Mouse (Mus musculus) MEL (cell line): Measurements from ENCODE around the gene Kif1bp. TPM values are rescaled to one million over a fixed set of nuclear protein-coding genes. Genes with fewer than 3 reads are reported as not detected.

Experiments used
- DNase-seq: peaks from one replicate; pipeline ENCODE4 v3.0.0; 2011; ENCODE audit warnings: low read depth, low spot score
- H3K27ac ChIP-seq: 2 replicates; pipeline ENCODE4 v1.5.1; 2012; ENCODE audit warnings: low read depth, mild to moderate bottlenecking, control low read depth, low read length, moderate library complexity; ENCODE audit not compliant: control insufficient read depth
- H3K27me3 ChIP-seq, 2 experiments: fragments of 150-350 bp in 1 of 2; sonication (generic) in 1 of 2; 2 replicates each; pipeline ENCODE4 v1.6.1; 2012; ENCODE audit warnings: low read length in 2 of 2, mild to moderate bottlenecking in 2 of 2, improper control_type of control experiment in 1 of 2, moderate library complexity in 1 of 2; ENCODE audit not compliant: insufficient read depth in 2 of 2, control insufficient read depth in 1 of 2
- H3K36me3 ChIP-seq, 2 experiments: 2 replicates each; pipeline ENCODE4 v1.6.1; 2012 to 2014; ENCODE audit warnings: low read length in 2 of 2, improper control_type of control experiment in 1 of 2, inconsistent platforms in 1 of 2, mild to moderate bottlenecking in 1 of 2; ENCODE audit not compliant: insufficient read depth in 2 of 2, control insufficient read depth in 1 of 2
- H3K4me1 ChIP-seq, 2 experiments: fragments of 150-350 bp in 1 of 2; sonication (generic) in 1 of 2; 2 replicates each; pipeline ENCODE4 v1.6.1; 2012; ENCODE audit warnings: low read length in 2 of 2, improper control_type of control experiment in 1 of 2, mild to moderate bottlenecking in 1 of 2; ENCODE audit not compliant: insufficient read depth in 2 of 2, control insufficient read depth in 1 of 2
- H3K4me3 ChIP-seq, 2 experiments: fragments of 150-350 bp in 1 of 2; sonication (generic) in 1 of 2; 2 replicates each; pipeline ENCODE4 v1.5.1; 2012; ENCODE audit warnings: low read depth in 2 of 2, low read length in 2 of 2, mild to moderate bottlenecking in 2 of 2, moderate library complexity in 2 of 2, control low read depth in 1 of 2, improper control_type of control experiment in 1 of 2; ENCODE audit not compliant: control insufficient read depth in 1 of 2, insufficient read depth in 1 of 2
- H3K79me2 ChIP-seq: 2 replicates; pipeline ENCODE4 v1.6.1; 2012; ENCODE audit warnings: mild to moderate bottlenecking, low read length, moderate library complexity; ENCODE audit not compliant: control insufficient read depth, poor library complexity, insufficient read depth
- H3K9ac ChIP-seq: 2 replicates; pipeline ENCODE4 v1.6.1; 2012; ENCODE audit warnings: low read depth, mild to moderate bottlenecking, control low read depth, low read length, moderate library complexity; ENCODE audit not compliant: control insufficient read depth, poor library complexity, severe bottlenecking
- H3K9me3 ChIP-seq: fragments of 150-350 bp; sonication (generic); replicated peaks from 2 replicates; pipeline ENCODE4 v1.6.1; 2012; ENCODE audit warnings: mild to moderate bottlenecking, low read length, improper control_type of control experiment, moderate library complexity; ENCODE audit not compliant: insufficient read depth
- BHLHE40 ChIP-seq: IDR thresholded peaks from 2 replicates; pipeline ENCODE4 v1.6.1; 2012; ENCODE audit warnings: low read depth, mild to moderate bottlenecking, inconsistent platforms, low read length, improper control_type of control experiment, borderline replicate concordance
- CHD2 ChIP-seq: IDR thresholded peaks from 2 replicates; pipeline ENCODE4 v1.6.1; 2011; ENCODE audit warnings: low read length, improper control_type of control experiment
- CTCF ChIP-seq, 3 experiments: IDR thresholded peaks in 2 of 3; conservative IDR thresholded peaks in 1 of 3; 2 replicates each; pipeline ENCODE4 v1.5.1; 2011 to 2012; ENCODE audit warnings: low read length in 3 of 3, low read depth in 2 of 3, mild to moderate bottlenecking in 2 of 3, improper control_type of control experiment in 1 of 3, inconsistent platforms in 1 of 3, mixed read lengths in 1 of 3, moderate library complexity in 1 of 3; ENCODE audit not compliant: control insufficient read depth in 1 of 3, insufficient read depth in 1 of 3, poor library complexity in 1 of 3, severe bottlenecking in 1 of 3
- E2F4 ChIP-seq: IDR thresholded peaks from 2 replicates; pipeline ENCODE4 v1.6.1; 2011; ENCODE audit warnings: low read depth, low read length, improper control_type of control experiment, borderline replicate concordance
- ELF1 ChIP-seq: IDR thresholded peaks from 2 replicates; pipeline ENCODE4 v1.6.1; 2014; ENCODE audit warnings: low read depth, mild to moderate bottlenecking, inconsistent platforms, low read length, improper control_type of control experiment, moderate library complexity
- EP300 ChIP-seq, 2 experiments: IDR thresholded peaks; 2 replicates each; pipeline ENCODE4 v1.6.1; 2011; ENCODE audit warnings: improper control_type of control experiment in 2 of 2, low read length in 2 of 2, low read depth in 1 of 2, mild to moderate bottlenecking in 1 of 2
- GATA1 ChIP-seq: IDR thresholded peaks from 2 replicates; pipeline ENCODE4 v1.6.1; 2011; ENCODE audit warnings: low read depth, low read length, improper control_type of control experiment
- HCFC1 ChIP-seq: IDR thresholded peaks from 2 replicates; pipeline ENCODE4 v1.6.1; 2012; ENCODE audit warnings: low read depth, mild to moderate bottlenecking, inconsistent platforms, low read length, improper control_type of control experiment, moderate library complexity
- JUND ChIP-seq: IDR thresholded peaks from 2 replicates; pipeline ENCODE4 v1.6.1; 2011; ENCODE audit warnings: low read depth, mild to moderate bottlenecking, improper control_type of control experiment, low read length
- KAT2A ChIP-seq: conservative IDR thresholded peaks from 2 replicates; pipeline ENCODE4 v1.6.1; 2012; ENCODE audit warnings: low read depth, low read length, improper control_type of control experiment, inconsistent platforms
- MEF2A ChIP-seq: IDR thresholded peaks from 2 replicates; pipeline ENCODE4 v1.6.1; 2014; ENCODE audit warnings: low read depth, mild to moderate bottlenecking, inconsistent platforms, low read length, improper control_type of control experiment; ENCODE audit not compliant: poor library complexity, insufficient replicate concordance, severe bottlenecking; ENCODE audit errors: extremely low read depth
- MYB ChIP-seq: IDR thresholded peaks from 2 replicates; pipeline ENCODE4 v1.6.1; 2011; ENCODE audit warnings: mild to moderate bottlenecking, low read depth, low read length, improper control_type of control experiment
- MYC ChIP-seq: IDR thresholded peaks from 2 replicates; pipeline ENCODE4 v1.6.1; 2011; ENCODE audit warnings: low read depth, mild to moderate bottlenecking, low read length, improper control_type of control experiment, moderate library complexity
- NELFE ChIP-seq: IDR thresholded peaks from 2 replicates; pipeline ENCODE4 v1.6.1; 2011; ENCODE audit warnings: low read depth, low read length, improper control_type of control experiment
- NRF1 ChIP-seq: IDR thresholded peaks from 2 replicates; pipeline ENCODE4 v1.6.1; 2014; ENCODE audit warnings: low read depth, mild to moderate bottlenecking, inconsistent platforms, low read length, improper control_type of control experiment, moderate library complexity; ENCODE audit not compliant: poor library complexity, insufficient read depth, severe bottlenecking
- POLR2A ChIP-seq, 2 experiments: IDR thresholded peaks; 2 replicates each; pipeline ENCODE4 v1.6.1; 2011 to 2012; ENCODE audit warnings: low read length in 2 of 2, mild to moderate bottlenecking in 2 of 2, control low read depth in 1 of 2, improper control_type of control experiment in 1 of 2, low read depth in 1 of 2, moderate library complexity in 1 of 2; ENCODE audit not compliant: control insufficient read depth in 1 of 2, insufficient read depth in 1 of 2, poor library complexity in 1 of 2
- POLR2AphosphoS2 ChIP-seq: IDR thresholded peaks from 2 replicates; pipeline ENCODE4 v1.6.1; 2011; ENCODE audit warnings: low read length, improper control_type of control experiment
- POLR2AphosphoS5 ChIP-seq: IDR thresholded peaks from 2 replicates; pipeline ENCODE4 v1.6.1; 2012; ENCODE audit warnings: low read depth, borderline replicate concordance, mild to moderate bottlenecking, inconsistent platforms, low read length, moderate library complexity, mixed read lengths
- RAD21 ChIP-seq: IDR thresholded peaks from 2 replicates; pipeline ENCODE4 v1.6.1; 2011; ENCODE audit warnings: mild to moderate bottlenecking, low read depth, low read length, improper control_type of control experiment
- RCOR1 ChIP-seq: IDR thresholded peaks from 2 replicates; pipeline ENCODE4 v1.6.1; 2012; ENCODE audit warnings: low read depth, mild to moderate bottlenecking, inconsistent platforms, low read length, improper control_type of control experiment
- SMC3 ChIP-seq: IDR thresholded peaks from 2 replicates; pipeline ENCODE4 v1.6.1; 2011; ENCODE audit warnings: low read depth, low read length, improper control_type of control experiment
- TAL1 ChIP-seq: IDR thresholded peaks from 2 replicates; pipeline ENCODE4 v1.6.1; 2012; ENCODE audit warnings: mild to moderate bottlenecking, inconsistent platforms, low read length, moderate library complexity, mixed read lengths
- TBP ChIP-seq: IDR thresholded peaks from 2 replicates; pipeline ENCODE4 v1.8.0; 2011; ENCODE audit warnings: low read depth, low read length, improper control_type of control experiment
- TCF12 ChIP-seq: IDR thresholded peaks from 2 replicates; pipeline ENCODE4 v1.6.1; 2014; ENCODE audit warnings: low read depth, mild to moderate bottlenecking, inconsistent platforms, low read length, improper control_type of control experiment, moderate library complexity
- UBTF ChIP-seq: IDR thresholded peaks from 2 replicates; pipeline ENCODE4 v1.6.1; 2012; ENCODE audit warnings: low read depth, mild to moderate bottlenecking, inconsistent platforms, low read length, improper control_type of control experiment, moderate library complexity, borderline replicate concordance; ENCODE audit not compliant: insufficient read depth
- USF1 ChIP-seq: IDR thresholded peaks from 2 replicates; pipeline ENCODE4 v1.6.1; 2014; ENCODE audit warnings: low read depth, mild to moderate bottlenecking, inconsistent platforms, low read length, improper control_type of control experiment, moderate library complexity
- USF2 ChIP-seq, 2 experiments: IDR thresholded peaks; 2 replicates each; pipeline ENCODE4 v1.6.1; 2011 to 2012; ENCODE audit warnings: improper control_type of control experiment in 2 of 2, low read length in 2 of 2, borderline replicate concordance in 1 of 2, inconsistent platforms in 1 of 2, low read depth in 1 of 2, mild to moderate bottlenecking in 1 of 2; ENCODE audit not compliant: insufficient read depth in 1 of 2
- ZC3H11A ChIP-seq: IDR thresholded peaks from 2 replicates; pipeline ENCODE4 v1.6.1; 2012; ENCODE audit warnings: low read depth, mild to moderate bottlenecking, inconsistent platforms, low read length, improper control_type of control experiment
- ZKSCAN1 ChIP-seq: IDR thresholded peaks from 2 replicates; pipeline ENCODE4 v1.6.1; 2012; ENCODE audit warnings: low read depth, mild to moderate bottlenecking, inconsistent platforms, low read length, improper control_type of control experiment, moderate library complexity
- ZMIZ1 ChIP-seq: IDR thresholded peaks from 2 replicates; pipeline ENCODE4 v1.6.1; 2012; ENCODE audit warnings: low read depth, mild to moderate bottlenecking, inconsistent platforms, low read length, improper control_type of control experiment, moderate library complexity
- ZNF384 ChIP-seq: IDR thresholded peaks from 2 replicates; pipeline ENCODE4 v1.6.1; 2012; ENCODE audit warnings: low read depth, mild to moderate bottlenecking, inconsistent platforms, low read length, improper control_type of control experiment
- polyA plus RNA-seq, 2 experiments: library from polyadenylated mRNA; stranded (reverse) in 1 of 2; unstranded in 1 of 2; fragments of >175 nt in 1 of 2; fragments of >200 nt in 1 of 2; gene quantifications; 2 replicates each; pipeline versions ENCODE4 v1.2.1 to v1.2.4; 2012; ENCODE audit warnings: low replicate concordance in 2 of 2, low read depth in 1 of 2; ENCODE audit not compliant: insufficient read length in 2 of 2, insufficient read depth in 1 of 2, missing spikeins in 1 of 2
- total RNA-seq: library from RNA; depleted of rRNA; stranded (reverse); fragments of 300-350 nt; gene quantifications from 2 replicates; pipeline ENCODE4 v1.2.3, GENCODE M21; 2012

Gene Kif1bp
- total and polyA plus RNA-seq, 3 experiments, result 17.3 to 177 (median 24.7) TPM

DNA sequence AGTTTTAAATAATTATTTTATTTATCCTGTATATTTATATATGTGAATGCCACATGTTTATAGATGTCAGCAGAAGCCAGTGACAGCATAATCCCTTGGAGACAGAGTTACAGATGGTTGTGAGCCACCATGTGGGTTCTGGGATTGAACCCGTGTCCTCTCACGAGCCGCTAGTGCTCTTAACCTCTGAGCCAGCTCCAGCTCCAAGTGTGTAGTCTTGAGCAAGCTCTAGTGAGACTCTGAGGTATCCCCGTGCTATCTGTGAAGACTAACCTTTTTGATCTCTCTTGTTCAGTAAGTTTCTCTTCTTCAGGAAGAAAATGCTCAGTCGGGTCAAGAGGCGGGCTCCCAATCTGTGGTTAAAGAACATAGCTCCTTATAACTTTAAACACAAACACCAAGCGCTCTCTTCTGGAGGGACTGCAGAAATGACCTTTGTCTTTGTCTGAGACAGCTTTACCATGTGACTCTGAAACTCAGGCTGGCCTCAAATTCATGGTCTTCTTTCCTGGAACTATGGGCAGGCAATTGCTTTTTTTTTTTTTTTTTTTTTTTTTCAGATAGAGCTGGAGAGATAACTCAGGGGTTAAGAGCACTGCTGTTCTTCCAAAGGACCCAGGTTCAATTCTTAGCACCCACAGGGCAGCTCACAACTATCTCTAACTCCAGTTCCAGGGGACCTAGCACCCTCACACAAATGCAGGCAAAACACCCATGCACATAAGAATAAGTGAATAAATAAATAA, 8.0 kb downstream of the Kif1bp start (continued):
- TF ChIP-seq HCFC1, result no peak
- no peak for TF ChIP-seq MYB
- no peak for TF ChIP-seq NELFE
- TF ChIP-seq E2F4, result no peak
- TF ChIP-seq GATA1, result 0 out of 2 replicates have a peak, but pooled peaks have one; percentile 21
- no peak for TF ChIP-seq JUND
- no peak for TF ChIP-seq KAT2A
- TF ChIP-seq ZMIZ1, result no peak
- peak in 1 of 2 experiments; percentile 27; a peak in 1 of 4 replicates for TF ChIP-seq EP300 (IDR thresholded peaks at IDR 0.05; ENCODE audit: low read depth in 1 of 2, low read length in 2 of 2)
- TF ChIP-seq RCOR1, result no peak
- TF ChIP-seq, all 39 proteins: peak for 8

DNA sequence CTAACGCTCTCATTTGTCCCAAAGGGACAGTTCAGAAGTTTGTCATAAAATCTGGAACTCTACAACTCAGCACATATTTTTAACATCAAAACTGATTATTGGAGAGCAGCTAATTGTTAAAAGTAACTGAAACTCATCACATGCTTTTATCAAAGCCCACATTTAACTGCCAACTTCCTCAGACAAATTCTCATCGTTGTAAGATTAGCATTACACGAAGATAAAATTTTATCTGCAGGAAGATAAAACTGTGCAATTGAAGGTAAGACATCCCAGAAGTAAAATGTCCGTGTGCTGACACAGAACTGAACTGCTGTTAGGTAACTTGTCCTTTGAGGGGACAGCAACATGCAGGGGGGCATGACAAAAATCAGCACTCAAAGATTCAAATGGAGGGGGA, 9.4 kb downstream of the Kif1bp start:
- no peaks in the 10 kb centered on the region for H3K9me3 ChIP-seq
- peak; percentile 60 for DNase-seq
- no peaks in the 10 kb centered on the region for H3K27me3 ChIP-seq
- H3K4me3 ChIP-seq, result no peak overlapping the region
- peaks cover 21 to 28% of the 10 kb centered on the region in 2 experiments for H3K4me1 ChIP-seq
- peak overlapping the region; percentile 10; the same call in 1 of the 2 replicates for H3K9ac ChIP-seq
- peaks cover 2% of the 10 kb centered on the region; the same call in 1 of the 2 replicates for H3K79me2 ChIP-seq
- H3K27ac ChIP-seq, result peak overlapping the region; percentile 66
- H3K36me3 ChIP-seq, result peaks cover 28 to 42% of the 10 kb centered on the region in 2 experiments
- TF ChIP-seq BHLHE40 (peak; percentile 66; the same call in 1 of the 2 replicates), EP300 (IDR thresholded peaks at IDR 0.05; ENCODE audit: low read depth in 1 of 2, low read length in 2 of 2) (peak; percentile 99), ZKSCAN1 (no peak), RCOR1 (peak; percentile 92), POLR2A (IDR thresholded peaks at IDR 0.05; ENCODE audit: control insufficient read depth in 1 of 2, insufficient read depth in 1 of 2, low read depth in 1 of 2, low read length in 2 of 2, poor library complexity in 1 of 2) (no peak), HCFC1 (peak; percentile 46), UBTF (no peak), MYC (peak; percentile 59; the same call in 1 of the 2 replicates), KAT2A (0 out of 2 replicates have a peak, but pooled peaks have one; percentile 47), TBP (no peak), MEF2A (peak; percentile 83), SMC3 (no peak), POLR2AphosphoS2 (no peak), GATA1 (peak; percentile 99), ZMIZ1 (no peak), RAD21 (no peak), CHD2 (peak; percentile 17; the same call in 1 of the 2 replicates), TAL1 (no peak), NRF1 (no peak), ELF1 (no peak), JUND (no peak), NELFE (no peak), USF2 (IDR thresholded peaks at IDR 0.05; ENCODE audit: borderline replicate concordance in 1 of 2, insufficient read depth in 1 of 2, low read depth in 1 of 2, low read length in 2 of 2) (no peak), USF1 (peak; percentile 55), TCF12 (peak; percentile 97), POLR2AphosphoS5 (no peak), ZC3H11A (no peak), ZNF384 (peak; percentile 69; the same call in 1 of the 2 replicates), MYB (peak; percentile 99), CTCF (IDR thresholded peaks at IDR 0.05 in 2 of 3, conservative IDR thresholded peaks at IDR 0.05 in 1 of 3; ENCODE audit: control insufficient read depth in 1 of 3, insufficient read depth in 1 of 3, low read depth in 2 of 3, low read length in 3 of 3, poor library complexity in 1 of 3, severe bottlenecking in 1 of 3) (no peak)
